Mouse (Mus musculus) intestine, embryonic 14.5 days (tissue): ENCODE measurements around the gene Gm15140. TPM values are rescaled to one million over a fixed set of nuclear protein-coding genes. Genes with fewer than 3 reads are reported as not detected.
"Not testable (repeated sequence)": the region's sequence is repeated elsewhere in the genome, so short reads cannot be mapped to it uniquely, and the experiment has no call there.

Experiments
- ATAC-seq: fragments of 200-750 bp; cut with Nextera tagmentation; replicated peaks from 2 replicates; pipeline ENCODE4 v1.8.0; 2017; ENCODE audit warnings: low read depth, moderate number of reproducible peaks, moderate TSS enrichment, moderate library complexity; ENCODE audit not compliant: low FRiP score, low TSS enrichment
- DNase-seq: peaks from one replicate; pipeline ENCODE4 v3.0.0-alpha.2; 2018; ENCODE audit warnings: low spot score
- H3K27ac ChIP-seq: fragments of 300-500 bp; sonication (generic); 2 replicates; pipeline ENCODE4 v1.5.1; 2014; ENCODE audit warnings: low read depth, mild to moderate bottlenecking, control low read depth
- H3K27me3 ChIP-seq: fragments of 300-500 bp; sonication (generic); replicated peaks from 2 replicates; pipeline ENCODE4 v1.6.1; 2014; ENCODE audit warnings: low read length, control low read depth; ENCODE audit not compliant: control insufficient read depth, insufficient read depth
- H3K36me3 ChIP-seq: fragments of 300-500 bp; sonication (generic); 2 replicates; pipeline ENCODE4 v1.6.1; 2014; ENCODE audit warnings: low read length, control low read depth; ENCODE audit not compliant: control insufficient read depth, insufficient read depth
- H3K4me1 ChIP-seq: fragments of 300-500 bp; sonication (generic); replicated peaks from 2 replicates; pipeline ENCODE4 v1.6.1; 2014; ENCODE audit warnings: low read length, control low read depth, mixed read lengths; ENCODE audit not compliant: control insufficient read depth, insufficient read depth
- H3K4me2 ChIP-seq: fragments of 300-500 bp; sonication (generic); 2 replicates; pipeline ENCODE4 v1.6.1; 2014; ENCODE audit warnings: low read length
- H3K4me3 ChIP-seq: fragments of 300-500 bp; sonication (generic); 2 replicates; pipeline ENCODE4 v1.5.1; 2014; ENCODE audit warnings: low read depth, low read length, control low read depth, mixed read lengths
- H3K9ac ChIP-seq: fragments of 300-500 bp; sonication (generic); 2 replicates; pipeline ENCODE4 v1.6.1; 2014; ENCODE audit warnings: mild to moderate bottlenecking, low read length
- H3K9me3 ChIP-seq: fragments of 300-500 bp; sonication (generic); 2 replicates; pipeline ENCODE4 v1.6.1; 2016; ENCODE audit warnings: low read length, control low read depth; ENCODE audit not compliant: control insufficient read depth
- WGBS: fragments of 180-500 bp; shearing (Covaris S2); extraction: QIAGEN DNeasy Blood & Tissue Kit; methylation state at CpG from one replicate; pipeline ENCODE4 v1.1.7; 2014; 5-methylcytosine and 5-hydroxymethylcytosine counted together
- polyA plus RNA-seq: library from polyadenylated mRNA; unstranded; fragments of >200 nt; fragmentation: Nextera tagmentation; extraction: Ambion mirVana; gene quantifications from 2 replicates; pipeline ENCODE4 v1.2.1, GENCODE M21; 2014

Gm15140 gene
- polyA plus RNA-seq, result not detected in 2 replicates

- not testable (repeated sequence) for H3K9ac ChIP-seq, H3K4me2 ChIP-seq, H3K4me1 ChIP-seq, ATAC-seq, H3K27me3 ChIP-seq, H3K36me3 ChIP-seq, DNase-seq, H3K9me3 ChIP-seq, H3K4me3 ChIP-seq, H3K27ac ChIP-seq
- WGBS, result 76% methylated on average over 1 of the region's 1 CpGs
These were observed at the start of gene Gm15140 for GRCm38 (mm10) chrX:154120585-154120984. Gm15140 (minus strand) TSS chrX:154120685.

Other genes with a start within 250 kb of the Gm15140 start
- not detected in 2 replicates for gene Samt1, start 108.0 kb downstream of the Gm15140 start, polyA plus RNA-seq
- not detected in 2 replicates for gene 4921511M17Rik, start 86.9 kb downstream of the Gm15140 start, polyA plus RNA-seq
- not detected in 2 replicates for gene Gm10057, start 65.6 kb downstream of the Gm15140 start, polyA plus RNA-seq
- not detected in 2 replicates for gene 4930524N10Rik, start 222.7 kb upstream of the Gm15140 start, polyA plus RNA-seq